Mouse (Mus musculus) right cerebral cortex, postnatal 4 days (tissue): ENCODE measurements at regions not wholly inside any gene's neighbourhood (a gene's known extent, or its start where the extent isn't known, plus 50 kb on each side); places are given as distances from the start of the nearest gene placed in this dataset.

Source experiments
- DNase-seq: peaks from one replicate; pipeline ENCODE4 v3.0.0-alpha.2; 2022

DNA sequence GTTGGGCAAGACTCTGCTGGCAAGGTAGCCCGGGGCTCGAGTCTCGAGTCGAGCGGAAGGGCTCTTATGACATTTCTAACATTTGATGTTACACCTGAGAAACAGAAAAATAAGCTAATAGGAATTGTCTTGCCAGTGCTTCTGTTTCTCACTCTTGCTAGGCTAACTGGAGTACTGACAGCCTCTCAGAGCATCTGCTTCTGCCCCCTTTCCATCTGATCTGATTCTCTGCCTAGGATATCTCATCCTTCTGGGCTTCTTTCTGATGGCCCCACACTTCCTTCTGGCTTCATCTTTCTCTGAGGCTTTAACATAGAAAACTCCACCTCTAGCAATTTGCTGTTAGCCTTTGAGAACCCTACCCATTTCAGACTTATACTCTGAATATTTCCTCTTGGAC, 95.0 kb upstream of the Arhgef9 start:
- no peak for DNase-seq

DNA sequence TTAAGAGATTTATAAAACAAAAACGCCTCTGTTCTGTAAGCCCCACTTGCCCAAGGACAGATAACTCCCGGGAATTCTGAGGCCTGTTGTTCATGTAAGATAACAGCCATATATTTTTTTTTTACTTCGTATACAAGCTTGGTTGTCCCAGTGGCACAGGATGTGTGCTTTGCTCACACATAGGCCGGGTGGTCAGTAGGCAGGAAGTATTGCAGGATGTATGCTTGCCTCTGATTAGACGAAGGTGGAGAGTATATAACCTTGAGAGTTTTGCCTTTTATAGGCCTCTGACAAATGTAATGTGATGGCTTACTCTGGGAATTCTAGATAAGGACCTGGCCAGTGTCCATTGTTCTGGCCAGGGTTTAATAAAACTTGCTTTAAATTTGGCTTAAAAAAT, 85.4 kb upstream of the Arhgef9 start:
- DNase-seq, result no peak

DNA sequence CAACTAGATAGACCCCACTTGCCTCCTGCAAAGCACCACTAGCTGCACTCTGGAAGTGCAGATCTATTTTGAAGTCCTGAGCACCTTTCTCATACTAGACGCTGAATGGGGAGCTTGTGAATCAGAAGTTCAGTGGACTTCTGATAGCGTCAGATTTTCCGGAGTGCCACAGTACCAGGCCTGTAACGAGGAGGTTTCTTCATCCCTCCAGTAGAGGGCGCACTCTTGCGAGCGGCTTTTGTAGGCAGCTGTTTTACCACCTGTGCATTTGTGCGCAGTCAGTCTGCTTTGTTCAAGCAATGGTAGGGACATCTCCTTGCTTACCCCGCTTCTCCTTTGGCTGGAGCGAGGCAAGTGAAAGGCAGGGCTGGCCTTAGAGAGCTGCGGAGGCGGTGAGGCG, 56.9 kb upstream of the Arhgef9 start:
- DNase-seq, result peak; percentile 2
